Mouse (Mus musculus) urinary bladder, postnatal 10 days (tissue): ENCODE data around the gene Obp1a.

Source experiments
- DNase-seq: peaks from one replicate; pipeline ENCODE4 v3.0.0; 2022; ENCODE audit warnings: low spot score

Gene Obp1a

GRCm38 (mm10) chrX:78091274-78091673 lies at the start of gene Obp1a:
Gene Obp1a (minus strand): TSS chrX:78091374.
- no peak for DNase-seq

GRCm38 (mm10) chrX:78125167-78125566 lies 34.0 kb upstream of the Obp1a start, which contains the start of gene Gm5938:
Gene Gm5938 (plus strand): TSS chrX:78125467.
- DNase-seq, result no peak
